Mouse (Mus musculus): ENCODE results near the gene Myoz1. TPM values are rescaled to one million over a fixed set of nuclear protein-coding genes. Genes with fewer than 3 reads are reported as not detected.
A peak's percentile ranks its signal among the peaks of the same experiment; 100 is the strongest.

Gene Myoz1
- polyA plus RNA-seq, 1 experiment = not detected

GRCm38 (mm10) chr14:20674064-20674833 lies 17.9 kb upstream of the Myoz1 start, which contains the start of gene Sec24c:
Gene Sec24c (plus strand): TSS chr14:20674308.
- H3K27me3 ChIP-seq (ENCODE audit: control insufficient read depth) = peaks cover 15% of the 10 kb centered on the region
- peaks cover 39% of the 10 kb centered on the region for H3K36me3 ChIP-seq (ENCODE audit: control insufficient read depth)
- peaks cover 32% of the 10 kb centered on the region for H3K4me1 ChIP-seq (ENCODE audit: control insufficient read depth)
- peak within 1 kb of the TSS; percentile 74 for H3K4me3 ChIP-seq (replicated peaks)
- TF ChIP-seq TAL1 (IDR thresholded peaks at IDR 0.05; ENCODE audit: low read length) (no peak), GATA1 (IDR thresholded peaks at IDR 0.05; ENCODE audit: low read length) (no peak)
- peaks cover 2% of the 10 kb centered on the region for H3K9me3 ChIP-seq (ENCODE audit: control insufficient read depth, low read length)

GRCm38 (mm10) chr14:20673735-20674063 lies 17.4 kb upstream of the Myoz1 start:
- peak overlapping the region; percentile 74 for H3K4me3 ChIP-seq (replicated peaks)
- peaks cover 33% of the 10 kb centered on the region for H3K36me3 ChIP-seq (ENCODE audit: control insufficient read depth)
- peaks cover 2% of the 10 kb centered on the region for H3K9me3 ChIP-seq (ENCODE audit: control insufficient read depth, low read length)
- TF ChIP-seq GATA1 (IDR thresholded peaks at IDR 0.05; ENCODE audit: low read length) (no peak), TAL1 (IDR thresholded peaks at IDR 0.05; ENCODE audit: low read length) (no peak)
- H3K27me3 ChIP-seq (ENCODE audit: control insufficient read depth) = peaks cover 21% of the 10 kb centered on the region
- peaks cover 32% of the 10 kb centered on the region for H3K4me1 ChIP-seq (ENCODE audit: control insufficient read depth)

GRCm38 (mm10) chr14:20672990-20673389 lies 16.6 kb upstream of the Myoz1 start:
- H3K9me3 ChIP-seq (ENCODE audit: control insufficient read depth, low read length) = peaks cover 2% of the 10 kb centered on the region

GRCm38 (mm10) chr14:20668154-20668810 lies 11.9 kb upstream of the Myoz1 start, which contains the start of gene Synpo2l:
Gene Synpo2l (minus strand): TSS chr14:20668354.
- Histone ChIP-seq H3K27me3 (ENCODE audit: control insufficient read depth) (peaks cover 67% of the 10 kb centered on the region), H3K9me3 (ENCODE audit: control insufficient read depth, low read length) (peaks cover 2% of the 10 kb centered on the region), H3K4me3 (replicated peaks) (no peak within 1 kb of the TSS), H3K4me1 (ENCODE audit: control insufficient read depth) (peaks cover 10% of the 10 kb centered on the region), H3K36me3 (ENCODE audit: control insufficient read depth) (no peaks in the 10 kb centered on the region)
- TF ChIP-seq TAL1 (IDR thresholded peaks at IDR 0.05; ENCODE audit: low read length) (no peak), GATA1 (IDR thresholded peaks at IDR 0.05; ENCODE audit: low read length) (no peak)

More at GRCm38 (mm10) chr14:20672990-20673389, 16.6 kb upstream of the Myoz1 start:
- TF ChIP-seq GATA1 (IDR thresholded peaks at IDR 0.05; ENCODE audit: low read length) (no peak), TAL1 (IDR thresholded peaks at IDR 0.05; ENCODE audit: low read length) (no peak)
- Histone ChIP-seq H3K4me1 (ENCODE audit: control insufficient read depth) (peaks cover 32% of the 10 kb centered on the region), H3K36me3 (ENCODE audit: control insufficient read depth) (peaks cover 26% of the 10 kb centered on the region), H3K4me3 (replicated peaks) (peak overlapping the region; percentile 74), H3K27me3 (ENCODE audit: control insufficient read depth) (peaks cover 28% of the 10 kb centered on the region)

- peaks cover 75% of the 10 kb centered on the region for H3K27me3 ChIP-seq (ENCODE audit: control insufficient read depth)
- TF ChIP-seq GATA1 (IDR thresholded peaks at IDR 0.05; ENCODE audit: low read length) (no peak), TAL1 (IDR thresholded peaks at IDR 0.05; ENCODE audit: low read length) (no peak)
Measured at GRCm38 (mm10) chr14:20667469-20667868, 11.1 kb upstream of the Myoz1 start.

GRCm38 (mm10) chr14:20664436-20664835 lies 8.1 kb upstream of the Myoz1 start:
- no peaks in the 10 kb centered on the region for H3K36me3 ChIP-seq (ENCODE audit: control insufficient read depth)
- no peak overlapping the region for H3K4me3 ChIP-seq (replicated peaks)
- no peaks in the 10 kb centered on the region for H3K9me3 ChIP-seq (ENCODE audit: control insufficient read depth, low read length)
- TF ChIP-seq TAL1 (IDR thresholded peaks at IDR 0.05; ENCODE audit: low read length) (no peak), GATA1 (IDR thresholded peaks at IDR 0.05; ENCODE audit: low read length) (no peak)
- H3K27me3 ChIP-seq (ENCODE audit: control insufficient read depth) = peaks cover 80% of the 10 kb centered on the region
- peaks cover 19% of the 10 kb centered on the region for H3K4me1 ChIP-seq (ENCODE audit: control insufficient read depth)

More at GRCm38 (mm10) chr14:20667469-20667868, 11.1 kb upstream of the Myoz1 start:
- no peak overlapping the region for H3K4me3 ChIP-seq (replicated peaks)
- no peaks in the 10 kb centered on the region for H3K9me3 ChIP-seq (ENCODE audit: control insufficient read depth, low read length)
- no peaks in the 10 kb centered on the region for H3K36me3 ChIP-seq (ENCODE audit: control insufficient read depth)
- peaks cover 6% of the 10 kb centered on the region for H3K4me1 ChIP-seq (ENCODE audit: control insufficient read depth)

- peaks cover 19% of the 10 kb centered on the region for H3K4me1 ChIP-seq (ENCODE audit: control insufficient read depth)
- TF ChIP-seq GATA1 (IDR thresholded peaks at IDR 0.05; ENCODE audit: low read length) (no peak), TAL1 (IDR thresholded peaks at IDR 0.05; ENCODE audit: low read length) (no peak)
- no peaks in the 10 kb centered on the region for H3K9me3 ChIP-seq (ENCODE audit: control insufficient read depth, low read length)
- no peaks in the 10 kb centered on the region for H3K36me3 ChIP-seq (ENCODE audit: control insufficient read depth)
- peaks cover 72% of the 10 kb centered on the region for H3K27me3 ChIP-seq (ENCODE audit: control insufficient read depth)
- H3K4me3 ChIP-seq (replicated peaks) = no peak overlapping the region
Measured at GRCm38 (mm10) chr14:20663601-20664000, 7.3 kb upstream of the Myoz1 start.

GRCm38 (mm10) chr14:20662740-20663139 lies 6.4 kb upstream of the Myoz1 start:
- H3K4me1 ChIP-seq (ENCODE audit: control insufficient read depth) = peaks cover 23% of the 10 kb centered on the region
- H3K36me3 ChIP-seq (ENCODE audit: control insufficient read depth) = no peaks in the 10 kb centered on the region
- TF ChIP-seq TAL1 (IDR thresholded peaks at IDR 0.05; ENCODE audit: low read length) = no peak
- TF ChIP-seq GATA1 (IDR thresholded peaks at IDR 0.05; ENCODE audit: low read length) = no peak
- no peak overlapping the region for H3K4me3 ChIP-seq (replicated peaks)
- peaks cover 64% of the 10 kb centered on the region for H3K27me3 ChIP-seq (ENCODE audit: control insufficient read depth)
- no peaks in the 10 kb centered on the region for H3K9me3 ChIP-seq (ENCODE audit: control insufficient read depth, low read length)

- Histone ChIP-seq H3K36me3 (ENCODE audit: control insufficient read depth) (no peaks in the 10 kb centered on the region), H3K27me3 (ENCODE audit: control insufficient read depth) (peaks cover 57% of the 10 kb centered on the region), H3K9me3 (ENCODE audit: control insufficient read depth, low read length) (no peaks in the 10 kb centered on the region), H3K4me3 (replicated peaks) (peak overlapping the region; percentile 66), H3K4me1 (ENCODE audit: control insufficient read depth) (peaks cover 23% of the 10 kb centered on the region)
- TF ChIP-seq TAL1 (IDR thresholded peaks at IDR 0.05; ENCODE audit: low read length) (no peak), GATA1 (IDR thresholded peaks at IDR 0.05; ENCODE audit: low read length) (no peak)
Measured at GRCm38 (mm10) chr14:20661661-20662331, 5.5 kb upstream of the Myoz1 start.
